Mouse (Mus musculus) forebrain, embryonic 11.5 days (tissue): ENCODE data around the gene Map3k4. TPM values are rescaled to one million over a fixed set of nuclear protein-coding genes. Genes with fewer than 3 reads are reported as not detected.

Experiments
- ATAC-seq: fragments of 200-750 bp; cut with Nextera tagmentation; replicated peaks from 2 replicates; pipeline ENCODE4 v1.8.0; 2017; ENCODE audit warnings: moderate TSS enrichment; ENCODE audit not compliant: low FRiP score
- DNase-seq: peaks from one replicate; pipeline ENCODE4 v3.0.0-alpha.2; 2017; ENCODE audit warnings: low spot score
- H3K27ac ChIP-seq: fragments of 300-500 bp; sonication (generic); 2 replicates; pipeline ENCODE4 v1.5.1; 2014; ENCODE audit warnings: low read depth, low read length
- H3K27me3 ChIP-seq: fragments of 300-500 bp; sonication (generic); 2 replicates; pipeline ENCODE4 v1.6.1; 2014; ENCODE audit warnings: mild to moderate bottlenecking, low read length, mixed read lengths; ENCODE audit not compliant: control insufficient read depth, insufficient read depth
- H3K36me3 ChIP-seq: fragments of 300-500 bp; sonication (generic); 2 replicates; pipeline ENCODE4 v1.6.1; 2014; ENCODE audit warnings: mild to moderate bottlenecking, low read length, moderate library complexity, mixed read lengths; ENCODE audit not compliant: control insufficient read depth, insufficient read depth
- H3K4me1 ChIP-seq: fragments of 300-500 bp; sonication (generic); replicated peaks from 2 replicates; pipeline ENCODE4 v1.6.1; 2014; ENCODE audit warnings: low read length, mixed read lengths; ENCODE audit not compliant: control insufficient read depth, insufficient read depth
- H3K4me2 ChIP-seq: fragments of 300-500 bp; sonication (generic); 2 replicates; pipeline ENCODE4 v1.6.1; 2014; ENCODE audit warnings: low read depth, mild to moderate bottlenecking, low read length, moderate library complexity, mixed read lengths; ENCODE audit not compliant: severe bottlenecking
- H3K4me3 ChIP-seq: fragments of 300-500 bp; sonication (generic); 2 replicates; pipeline ENCODE4 v1.5.1; 2014; ENCODE audit warnings: low read depth, low read length
- H3K9ac ChIP-seq: fragments of 300-500 bp; sonication (generic); 2 replicates; pipeline ENCODE4 v1.6.1; 2014; ENCODE audit warnings: low read length
- H3K9me3 ChIP-seq: fragments of 300-500 bp; sonication (generic); 2 replicates; pipeline ENCODE4 v1.6.1; 2016; ENCODE audit warnings: low read length, mixed read lengths; ENCODE audit not compliant: control insufficient read depth
- WGBS: fragments of 180-500 bp; shearing (Covaris S2); extraction: QIAGEN DNeasy Blood & Tissue Kit; methylation state at CpG from one replicate; pipeline ENCODE4 v1.1.7; 2014; 5-methylcytosine and 5-hydroxymethylcytosine counted together
- polyA plus RNA-seq: library from polyadenylated mRNA; unstranded; fragments of >200 nt; fragmentation: Nextera tagmentation; extraction: Ambion mirVana; gene quantifications from 2 replicates; pipeline ENCODE4 v1.2.1, GENCODE M21; 2014

The Map3k4 gene
- polyA plus RNA-seq, 1 experiment from 2014 or later = 49.5 TPM

GRCm38 (mm10) chr17:12195137-12195536 is 123.5 kb downstream of the Map3k4 start:
- no peaks in the 10 kb centered on the region for H3K36me3 ChIP-seq
- no peak overlapping the region for H3K4me2 ChIP-seq
- no peaks in the 10 kb centered on the region for H3K4me1 ChIP-seq
- H3K4me3 ChIP-seq = no peak overlapping the region
- H3K27ac ChIP-seq = no peak overlapping the region
- DNase-seq = no peak
- no peaks in the 10 kb centered on the region for H3K27me3 ChIP-seq
- no peak for ATAC-seq
- 60% methylated on average over 5 of the region's 5 CpGs for WGBS
- H3K9me3 ChIP-seq = no peaks in the 10 kb centered on the region
- no peak overlapping the region for H3K9ac ChIP-seq

DNA sequence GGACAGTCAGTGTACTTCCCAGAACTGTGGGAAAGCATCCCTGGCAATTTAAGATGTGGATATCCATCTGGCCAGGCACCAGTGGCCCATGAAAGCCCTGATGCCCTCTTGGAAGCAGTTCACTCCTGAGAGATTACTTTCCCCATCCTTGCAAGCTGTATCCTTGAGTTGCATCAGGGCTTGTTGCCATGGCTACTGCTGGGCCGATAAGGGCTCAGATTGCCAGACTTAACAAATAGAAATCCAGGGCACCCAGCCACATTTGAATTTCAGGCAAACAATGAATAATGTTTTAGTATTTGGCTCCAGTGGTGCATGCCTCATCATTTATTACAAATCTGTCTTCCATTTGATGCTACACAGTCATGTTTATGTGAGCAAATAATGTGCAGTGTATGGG is 130.8 kb downstream of the Map3k4 start:
- no peaks in the 10 kb centered on the region for H3K4me1 ChIP-seq
- H3K4me2 ChIP-seq = no peak overlapping the region
- H3K9ac ChIP-seq = no peak overlapping the region
- ATAC-seq (no peak), DNase-seq (no peak)
- H3K9me3 ChIP-seq = no peaks in the 10 kb centered on the region
- H3K27me3 ChIP-seq = no peaks in the 10 kb centered on the region
- no peaks in the 10 kb centered on the region for H3K36me3 ChIP-seq
- H3K27ac ChIP-seq = no peak overlapping the region
- WGBS = 61% methylated on average over 1 of the region's 1 CpGs
- H3K4me3 ChIP-seq = no peak overlapping the region

DNA sequence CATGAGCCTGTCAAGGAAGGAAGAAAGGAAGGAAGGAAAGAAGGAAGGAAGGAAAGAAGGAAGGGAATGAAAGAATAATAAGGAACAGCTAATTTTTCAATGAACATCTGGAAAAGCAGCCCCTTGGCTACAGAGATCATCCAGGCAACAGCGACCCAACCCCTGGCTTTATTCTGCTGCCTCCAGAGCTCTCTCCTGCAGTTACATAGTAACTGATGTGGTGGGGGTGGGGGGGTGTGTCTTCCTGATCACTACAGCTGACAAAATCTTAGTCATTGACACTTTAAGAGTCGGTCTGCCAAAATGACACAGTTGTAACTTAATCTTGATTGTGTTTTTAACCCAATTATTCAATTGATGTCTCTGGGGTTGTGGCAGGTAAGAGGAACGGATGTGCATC is 132.3 kb downstream of the Map3k4 start:
- Histone ChIP-seq H3K4me1 (no peaks in the 10 kb centered on the region), H3K36me3 (no peaks in the 10 kb centered on the region), H3K4me3 (no peak overlapping the region), H3K9ac (no peak overlapping the region), H3K4me2 (no peak overlapping the region), H3K27ac (no peak overlapping the region; the same call in 1 of the 2 replicates), H3K27me3 (no peaks in the 10 kb centered on the region), H3K9me3 (no peaks in the 10 kb centered on the region)
- DNase-seq (no peak), ATAC-seq (no peak)
- 81% methylated on average over 3 of the region's 3 CpGs for WGBS

DNA sequence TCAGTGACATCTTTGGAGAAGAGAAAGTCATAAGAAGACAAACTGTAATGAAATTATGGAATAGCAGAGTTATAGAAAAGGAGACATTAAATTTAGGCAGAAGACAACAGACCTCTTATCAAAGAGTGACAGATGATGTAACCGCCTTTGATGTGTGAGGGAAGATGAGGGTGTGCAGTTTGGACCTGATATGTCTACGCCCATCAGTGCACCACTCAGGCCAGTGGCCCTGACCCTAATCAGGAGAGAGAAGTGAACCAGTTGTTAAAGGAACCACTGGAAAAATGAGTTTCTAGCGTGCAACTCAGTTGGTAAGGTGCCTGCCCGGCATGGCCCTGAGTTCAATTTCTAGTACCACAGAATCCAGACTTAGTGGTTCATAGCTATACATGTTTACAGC is 132.7 kb downstream of the Map3k4 start:
- no peaks in the 10 kb centered on the region for H3K9me3 ChIP-seq
- H3K27me3 ChIP-seq = no peaks in the 10 kb centered on the region
- WGBS = 98% methylated on average over 4 of the region's 4 CpGs
- H3K36me3 ChIP-seq = no peaks in the 10 kb centered on the region
- no peak overlapping the region for H3K4me3 ChIP-seq
- H3K9ac ChIP-seq = no peak overlapping the region
- ATAC-seq (no peak), DNase-seq (no peak)
- H3K27ac ChIP-seq = no peak overlapping the region; the same call in 1 of the 2 replicates
- H3K4me1 ChIP-seq = no peaks in the 10 kb centered on the region
- no peak overlapping the region for H3K4me2 ChIP-seq

GRCm38 (mm10) chr17:12184283-12184682 is 134.3 kb downstream of the Map3k4 start:
- Histone ChIP-seq H3K36me3 (no peaks in the 10 kb centered on the region), H3K9ac (no peak overlapping the region), H3K4me3 (no peak overlapping the region), H3K4me1 (no peaks in the 10 kb centered on the region), H3K4me2 (no peak overlapping the region), H3K9me3 (no peaks in the 10 kb centered on the region), H3K27me3 (no peaks in the 10 kb centered on the region), H3K27ac (no peak overlapping the region)
- WGBS = 81% methylated on average over 8 of the region's 8 CpGs
- DNase-seq = no peak
- no peak for ATAC-seq

DNA sequence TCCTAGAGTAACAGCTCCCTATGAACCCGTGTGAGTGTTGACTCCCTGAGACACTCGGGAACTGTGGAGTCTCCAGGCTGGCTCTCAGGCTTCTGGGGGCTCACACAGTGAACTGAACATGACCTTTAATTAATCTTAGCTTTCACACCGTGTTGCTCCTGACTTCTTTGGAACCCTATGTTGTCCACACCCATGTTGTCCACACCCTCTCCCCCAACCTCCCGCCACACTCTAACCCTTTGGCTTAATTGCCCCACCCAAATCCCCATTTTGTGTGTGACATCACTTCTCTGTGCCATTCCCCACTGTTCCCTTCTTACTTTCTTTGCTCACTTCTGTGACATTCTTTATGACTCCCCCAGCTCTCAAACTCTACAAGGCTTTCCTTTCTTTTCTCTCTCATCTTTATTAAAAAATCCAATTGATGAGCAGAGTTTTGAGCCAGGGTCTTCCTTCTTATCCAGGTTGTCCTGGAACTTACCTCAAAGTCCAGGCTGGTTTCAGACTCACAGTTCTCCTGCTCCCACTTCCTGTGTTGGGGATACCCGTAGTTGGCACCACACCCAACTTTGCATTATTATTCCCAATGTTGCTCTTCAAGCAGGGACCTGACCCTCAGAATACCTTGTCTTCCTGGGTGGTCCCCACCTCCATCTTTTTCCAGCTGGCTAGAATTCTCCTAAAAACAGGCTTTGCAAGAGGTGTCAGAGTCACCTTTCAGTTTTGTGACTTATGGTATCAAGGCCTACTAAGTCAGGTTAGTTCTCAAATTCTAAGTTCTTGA is 135.7 kb downstream of the Map3k4 start:
- WGBS = 86% methylated on average over 5 of the region's 5 CpGs
- H3K9ac ChIP-seq = no peak overlapping the region
- no peak overlapping the region for H3K4me2 ChIP-seq
- H3K4me1 ChIP-seq = no peaks in the 10 kb centered on the region
- no peaks in the 10 kb centered on the region for H3K27me3 ChIP-seq
- no peaks in the 10 kb centered on the region for H3K9me3 ChIP-seq
- no peak overlapping the region for H3K27ac ChIP-seq
- H3K4me3 ChIP-seq = no peak overlapping the region
- no peak for ATAC-seq
- DNase-seq = no peak
- H3K36me3 ChIP-seq = no peaks in the 10 kb centered on the region

DNA sequence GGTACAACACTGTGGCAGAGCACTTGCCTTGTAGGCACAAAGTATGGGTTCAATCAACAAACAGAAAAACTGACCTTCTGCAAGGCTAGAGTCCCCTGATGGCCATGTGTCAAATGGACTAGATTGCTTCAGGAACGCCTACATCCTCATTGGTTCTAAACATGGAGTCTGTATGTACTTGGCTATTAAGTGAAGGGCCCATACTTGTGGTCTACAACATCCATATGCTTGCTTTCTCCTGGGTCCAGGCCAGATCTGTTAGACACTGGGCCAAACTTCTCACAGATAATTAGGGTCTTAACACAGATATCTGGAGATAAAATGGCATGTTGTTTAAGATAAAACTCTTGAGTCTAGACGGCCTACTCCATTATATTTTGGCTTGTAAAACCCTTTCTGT is 138.8 kb downstream of the Map3k4 start:
- Histone ChIP-seq H3K36me3 (no peaks in the 10 kb centered on the region; the same call in 1 of the 2 replicates), H3K4me2 (no peak overlapping the region), H3K27ac (no peak overlapping the region), H3K27me3 (no peaks in the 10 kb centered on the region), H3K9ac (no peak overlapping the region), H3K4me3 (no peak overlapping the region), H3K9me3 (no peaks in the 10 kb centered on the region), H3K4me1 (no peaks in the 10 kb centered on the region)
- WGBS = 91% methylated on average over 2 of the region's 2 CpGs
- no peak for DNase-seq
- ATAC-seq = no peak

DNA sequence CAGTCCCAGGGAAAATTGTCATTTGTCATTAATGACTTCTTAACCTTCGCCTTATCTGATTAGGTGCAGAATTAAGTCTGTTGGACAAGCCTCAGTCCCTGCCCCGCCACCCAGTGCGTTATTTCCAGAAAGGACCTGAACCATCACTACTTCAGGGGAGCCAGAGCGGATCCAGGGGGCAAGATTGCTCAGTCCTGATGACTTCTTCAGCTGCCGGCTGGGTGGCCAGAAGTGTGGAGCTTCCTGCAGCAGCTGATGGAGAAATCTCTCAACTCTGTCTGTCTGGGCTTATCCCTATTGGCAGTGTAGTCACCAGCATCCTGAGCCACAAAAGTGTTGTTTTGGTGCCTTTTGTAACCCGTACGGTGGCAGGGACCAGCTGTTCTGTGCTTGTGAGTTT is 139.3 kb downstream of the Map3k4 start:
- no peaks in the 10 kb centered on the region; the same call in 1 of the 2 replicates for H3K36me3 ChIP-seq
- H3K4me2 ChIP-seq = no peak overlapping the region
- H3K4me1 ChIP-seq = no peaks in the 10 kb centered on the region
- WGBS = 89% methylated on average over 7 of the region's 7 CpGs
- no peaks in the 10 kb centered on the region for H3K9me3 ChIP-seq
- ATAC-seq (no peak), DNase-seq (no peak)
- no peak overlapping the region for H3K9ac ChIP-seq
- H3K4me3 ChIP-seq = no peak overlapping the region
- H3K27ac ChIP-seq = no peak overlapping the region
- no peaks in the 10 kb centered on the region for H3K27me3 ChIP-seq
